Mouse (Mus musculus) liver, embryonic 16.5 days (tissue): Measurements from ENCODE around the gene Zfpl1. TPM values are rescaled to one million over a fixed set of nuclear protein-coding genes. Genes with fewer than 3 reads are reported as not detected.
A peak's percentile ranks its signal among the peaks of the same experiment; 100 is the strongest.
"Not testable (repeated sequence)": the region's sequence is repeated elsewhere in the genome, so short reads cannot be mapped to it uniquely, and the experiment has no call there.

Experiments used
- ATAC-seq: fragments of 200-750 bp; cut with Nextera tagmentation; 2 replicates; pipeline ENCODE4 v1.8.0; 2017; ENCODE audit warnings: low read depth, mild to moderate bottlenecking, moderate number of reproducible peaks, moderate library complexity
- H3K27ac ChIP-seq: fragments of 300-500 bp; sonication (generic); 2 replicates; pipeline ENCODE4 v1.5.1; 2014; ENCODE audit warnings: mild to moderate bottlenecking, low read length
- H3K27me3 ChIP-seq: fragments of 300-500 bp; sonication (generic); 2 replicates; pipeline ENCODE4 v1.6.1; 2014; ENCODE audit warnings: low read depth, low read length, mixed read lengths; ENCODE audit not compliant: control insufficient read depth, insufficient read depth
- H3K36me3 ChIP-seq: fragments of 300-500 bp; sonication (generic); 2 replicates; pipeline ENCODE4 v1.6.1; 2014; ENCODE audit warnings: mild to moderate bottlenecking; ENCODE audit not compliant: control insufficient read depth, insufficient read depth
- H3K4me1 ChIP-seq: fragments of 300-500 bp; sonication (generic); 2 replicates; pipeline ENCODE4 v1.6.1; 2014; ENCODE audit warnings: low read depth, low read length, mixed read lengths; ENCODE audit not compliant: control insufficient read depth
- H3K4me2 ChIP-seq: fragments of 300-500 bp; sonication (generic); 2 replicates; pipeline ENCODE4 v1.6.1; 2014; ENCODE audit warnings: low read depth, low read length, mixed read lengths
- H3K4me3 ChIP-seq: fragments of 300-500 bp; sonication (generic); 2 replicates; pipeline ENCODE4 v1.5.1; 2014; ENCODE audit warnings: low read depth, mild to moderate bottlenecking, low read length
- H3K9ac ChIP-seq: fragments of 300-500 bp; sonication (generic); 2 replicates; pipeline ENCODE4 v1.6.1; 2014; ENCODE audit warnings: low read depth, low read length
- H3K9me3 ChIP-seq: fragments of 300-500 bp; sonication (generic); replicated peaks from 2 replicates; pipeline ENCODE4 v1.6.1; 2016; ENCODE audit warnings: low read length; ENCODE audit not compliant: control insufficient read depth
- WGBS: fragments of 180-500 bp; shearing (Covaris S2); extraction: QIAGEN DNeasy Blood & Tissue Kit; methylation state at CpG from one replicate; pipeline ENCODE4 v1.1.7; 2014; ENCODE audit not compliant: insufficient replicate concordance; 5-methylcytosine and 5-hydroxymethylcytosine counted together
- microRNA-seq: library from miRNA; unstranded; fragments of <30 nt; microRNA quantifications from one replicate; pipeline ENCODE4, GENCODE M21; 2016
- polyA plus RNA-seq: library from polyadenylated mRNA; unstranded; fragments of >200 nt; fragmentation: Nextera tagmentation; extraction: Ambion mirVana; gene quantifications from 2 replicates; pipeline ENCODE4 v1.2.1, GENCODE M21; 2015

Zfpl1 gene
- polyA plus RNA-seq, 1 experiment from 2014 or later, result 21.8 TPM

GRCm38 (mm10) chr19:6044102-6044501, 40.7 kb downstream of the Zfpl1 start:
- not testable (repeated sequence) for H3K4me2 ChIP-seq, H3K27ac ChIP-seq, H3K27me3 ChIP-seq, H3K36me3 ChIP-seq, ATAC-seq, H3K9ac ChIP-seq, H3K9me3 ChIP-seq, H3K4me3 ChIP-seq
- WGBS, result 19% methylated on average over 4 of the region's 4 CpGs
- H3K4me1 ChIP-seq, result peaks cover 32% of the 10 kb centered on the region

GRCm38 (mm10) chr19:6042293-6042692, 42.5 kb downstream of the Zfpl1 start:
- no peak overlapping the region for H3K9ac ChIP-seq
- no peaks in the 10 kb centered on the region for H3K27me3 ChIP-seq
- H3K4me1 ChIP-seq, result peaks cover 15% of the 10 kb centered on the region
- H3K9me3 ChIP-seq, result no peaks in the 10 kb centered on the region
- WGBS, result 83% methylated on average over 9 of the region's 9 CpGs
- no peak for ATAC-seq
- H3K27ac ChIP-seq, result no peak overlapping the region
- no peaks in the 10 kb centered on the region for H3K36me3 ChIP-seq
- H3K4me2 ChIP-seq, result no peak overlapping the region
- H3K4me3 ChIP-seq, result no peak overlapping the region

DNA sequence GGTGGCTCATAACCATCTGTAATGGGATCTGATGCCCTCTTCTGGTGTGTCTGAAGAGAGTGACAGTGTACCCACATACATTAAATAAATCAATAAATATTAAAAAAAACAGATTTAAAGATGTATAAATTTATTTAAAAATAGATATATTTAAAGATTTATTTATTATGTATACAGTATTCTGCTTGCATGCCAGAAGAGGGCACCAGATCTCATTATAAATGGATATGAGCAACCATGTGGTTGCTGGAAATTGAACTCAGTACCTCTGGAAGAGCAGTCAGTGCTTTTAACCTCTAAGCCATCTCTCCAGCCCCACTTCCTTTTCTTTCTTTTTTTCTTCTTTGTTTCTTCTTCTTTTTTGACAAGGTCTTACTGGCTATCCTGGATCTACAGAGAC, 44.8 kb downstream of the Zfpl1 start:
- Histone ChIP-seq H3K4me1 (peaks cover 11% of the 10 kb centered on the region), H3K36me3 (no peaks in the 10 kb centered on the region), H3K9ac (no peak overlapping the region), H3K4me3 (no peak overlapping the region), H3K4me2 (no peak overlapping the region), H3K27me3 (no peaks in the 10 kb centered on the region), H3K27ac (no peak overlapping the region), H3K9me3 (no peaks in the 10 kb centered on the region)
- ATAC-seq, result no peak

DNA sequence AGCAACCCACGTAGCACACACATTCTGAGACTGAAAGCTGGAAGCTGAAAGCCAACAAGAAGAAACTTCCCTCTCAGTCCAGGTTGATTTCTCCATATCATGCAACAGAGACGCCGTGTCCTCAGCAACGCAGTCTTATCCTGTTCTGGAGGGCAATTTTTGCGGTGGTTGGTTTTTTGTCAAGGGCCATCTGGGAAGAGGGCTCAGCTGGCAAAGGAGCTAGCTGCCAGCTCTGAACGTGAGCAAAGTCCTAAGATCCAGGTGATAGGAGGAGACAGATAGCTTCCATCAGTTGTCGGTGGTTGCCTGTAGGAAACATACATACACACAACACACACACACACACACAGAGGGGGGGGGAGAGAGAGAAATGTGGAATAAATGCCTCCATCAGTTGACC, 46.4 kb downstream of the Zfpl1 start:
- Histone ChIP-seq H3K4me2 (no peak overlapping the region), H3K4me3 (no peak overlapping the region), H3K4me1 (peaks cover 2% of the 10 kb centered on the region; the same call in 1 of the 2 replicates), H3K36me3 (no peaks in the 10 kb centered on the region), H3K9ac (no peak overlapping the region), H3K27ac (no peak overlapping the region), H3K9me3 (no peaks in the 10 kb centered on the region), H3K27me3 (no peaks in the 10 kb centered on the region)
- no peak for ATAC-seq
- 56% methylated on average over 7 of the region's 7 CpGs for WGBS

- ATAC-seq, result no peak
- no peaks in the 10 kb centered on the region for H3K36me3 ChIP-seq
- H3K4me3 ChIP-seq, result no peak overlapping the region
These were observed 47.1 kb downstream of the Zfpl1 start for GRCm38 (mm10) chr19:6037695-6038094.

DNA sequence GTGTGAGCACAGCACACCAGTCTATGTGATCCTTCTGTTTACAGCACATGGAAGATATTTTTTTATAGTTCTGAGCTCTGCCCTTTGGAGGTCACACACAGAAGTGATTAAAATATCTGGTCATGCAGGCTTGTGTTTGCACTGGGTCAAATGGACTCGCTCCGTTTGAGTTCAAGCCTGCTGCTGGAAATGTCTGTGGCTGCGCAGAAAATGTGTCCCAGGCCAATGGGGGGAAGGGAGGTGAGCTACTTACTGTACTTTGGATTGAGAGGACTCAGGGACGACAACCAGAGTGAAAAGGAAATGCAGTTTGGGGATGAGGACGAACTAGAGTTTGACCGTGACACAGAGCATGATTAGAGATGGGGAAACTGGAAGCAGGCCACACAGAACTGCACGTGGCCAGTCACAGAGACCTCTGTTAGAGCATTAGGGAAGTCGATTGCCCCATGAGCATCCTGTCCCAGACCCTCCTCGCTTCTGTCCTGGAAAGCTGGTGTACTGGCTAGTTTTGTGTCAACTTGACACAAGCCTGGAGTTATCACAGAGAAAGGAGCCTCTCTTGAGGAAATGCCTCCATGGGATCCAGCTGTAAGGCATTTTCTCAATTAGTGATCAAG, 48.7 kb downstream of the Zfpl1 start:
- Histone ChIP-seq H3K27ac (no peak overlapping the region), H3K4me2 (no peak overlapping the region), H3K4me1 (peaks cover 2% of the 10 kb centered on the region; the same call in 1 of the 2 replicates), H3K4me3 (no peak overlapping the region), H3K36me3 (no peaks in the 10 kb centered on the region), H3K27me3 (no peaks in the 10 kb centered on the region), H3K9ac (no peak overlapping the region), H3K9me3 (no peaks in the 10 kb centered on the region)
- ATAC-seq, result peak; percentile 27; the same call in 1 of the 2 replicates
- 39% methylated on average over 9 of the region's 9 CpGs for WGBS

More at GRCm38 (mm10) chr19:6037695-6038094, 47.1 kb downstream of the Zfpl1 start:
- Histone ChIP-seq H3K27me3 (no peaks in the 10 kb centered on the region), H3K4me1 (peaks cover 2% of the 10 kb centered on the region; the same call in 1 of the 2 replicates), H3K4me2 (no peak overlapping the region), H3K9ac (no peak overlapping the region), H3K9me3 (no peaks in the 10 kb centered on the region), H3K27ac (no peak overlapping the region)

Small RNAs within 50 kb of the gene (microRNA-seq; reads per million reads assigned to microRNA genes)
- 0.74 reads per million for gene Mir6988

Other genes with a start within 250 kb of the Zfpl1 start
- gene Frmd8, start 209.7 kb downstream of the Zfpl1 start, polyA plus RNA-seq, result 13.9 and 14.0 TPM in 2 replicates
- 6.3 and 6.9 TPM in 2 replicates for gene Slc25a45, start 207.1 kb downstream of the Zfpl1 start, polyA plus RNA-seq
- gene Tigd3, start 190.8 kb downstream of the Zfpl1 start, polyA plus RNA-seq, result 2.3 and 2.6 TPM in 2 replicates
- gene Dpf2, start 171.9 kb downstream of the Zfpl1 start, polyA plus RNA-seq, result 48.4 and 52.8 TPM in 2 replicates
- 2.9 and 3.6 TPM in 2 replicates for gene Cdc42ep2, start 160.1 kb downstream of the Zfpl1 start, polyA plus RNA-seq
- 47.2 and 48.6 TPM in 2 replicates for gene Pola2, start 120.8 kb downstream of the Zfpl1 start, polyA plus RNA-seq
- gene Slc22a20, start 98.8 kb downstream of the Zfpl1 start, polyA plus RNA-seq, result 0.06 TPM in 2 replicates
- 22.2 and 23.4 TPM in 2 replicates for gene Capn1, start 69.1 kb downstream of the Zfpl1 start, polyA plus RNA-seq
- gene Syvn1, start 38.4 kb downstream of the Zfpl1 start, polyA plus RNA-seq, result 14.4 and 19.0 TPM in 2 replicates
- 37.4 and 38.5 TPM in 2 replicates for gene Mrpl49, start 27.2 kb downstream of the Zfpl1 start, polyA plus RNA-seq
- 440 and 454 TPM in 2 replicates for gene Fau, start 27.1 kb downstream of the Zfpl1 start, polyA plus RNA-seq
- 15.3 and 17.7 TPM in 2 replicates for gene Znhit2, start 23.8 kb downstream of the Zfpl1 start, polyA plus RNA-seq
- 48.0 and 53.7 TPM in 2 replicates for gene Tm7sf2, start 16.6 kb downstream of the Zfpl1 start, polyA plus RNA-seq
- gene Vps51, start 7.7 kb downstream of the Zfpl1 start, polyA plus RNA-seq, result 27.8 and 28.9 TPM in 2 replicates
- not detected in 2 replicates for gene Tmem262, start 4.9 kb downstream of the Zfpl1 start, polyA plus RNA-seq
- 0.38 and 0.41 TPM in 2 replicates for gene Gm28374, start 2.7 kb downstream of the Zfpl1 start, polyA plus RNA-seq
- gene Cdca5, start within 50 bp of the Zfpl1 start, polyA plus RNA-seq, result 28.9 and 32.5 TPM in 2 replicates
- 0.20 and 0.48 TPM in 2 replicates for gene AC131692.1, start 9.5 kb upstream of the Zfpl1 start, polyA plus RNA-seq
- 2.5 TPM in 2 replicates for gene Naaladl1, start 20.8 kb upstream of the Zfpl1 start, polyA plus RNA-seq
- gene Sac3d1, start 33.7 kb upstream of the Zfpl1 start, polyA plus RNA-seq, result 16.5 and 16.8 TPM in 2 replicates
- gene Snx15, start 43.3 kb upstream of the Zfpl1 start, polyA plus RNA-seq, result 54.8 and 61.2 TPM in 2 replicates
- gene Batf2, start 56.0 kb upstream of the Zfpl1 start, polyA plus RNA-seq, result 0.09 and 0.66 TPM in 2 replicates
- gene Arl2, start 56.6 kb upstream of the Zfpl1 start, polyA plus RNA-seq, result 23.5 and 25.1 TPM in 2 replicates
- gene Majin, start 99.4 kb upstream of the Zfpl1 start, polyA plus RNA-seq, result not detected in 2 replicates
- gene Gpha2, start 141.4 kb upstream of the Zfpl1 start, polyA plus RNA-seq, result not detected in 2 replicates
- gene Ppp2r5b, start 150.9 kb upstream of the Zfpl1 start, polyA plus RNA-seq, result 3.5 and 3.7 TPM in 2 replicates
- gene Atg2a, start 156.7 kb upstream of the Zfpl1 start, polyA plus RNA-seq, result 4.9 and 6.1 TPM in 2 replicates
- gene Ehd1, start 191.8 kb upstream of the Zfpl1 start, polyA plus RNA-seq, result 62.1 and 68.6 TPM in 2 replicates
- gene Cdc42bpg, start 221.5 kb upstream of the Zfpl1 start, polyA plus RNA-seq, result 0.34 and 0.40 TPM in 2 replicates